Mouse (Mus musculus): Measurements from ENCODE around the gene Tmem164. TPM values are rescaled to one million over a fixed set of nuclear protein-coding genes. Genes with fewer than 3 reads are reported as not detected.

The Tmem164 gene
- polyA plus RNA-seq (2017; shearing (Covaris generic)): 26.8 TPM

DNA sequence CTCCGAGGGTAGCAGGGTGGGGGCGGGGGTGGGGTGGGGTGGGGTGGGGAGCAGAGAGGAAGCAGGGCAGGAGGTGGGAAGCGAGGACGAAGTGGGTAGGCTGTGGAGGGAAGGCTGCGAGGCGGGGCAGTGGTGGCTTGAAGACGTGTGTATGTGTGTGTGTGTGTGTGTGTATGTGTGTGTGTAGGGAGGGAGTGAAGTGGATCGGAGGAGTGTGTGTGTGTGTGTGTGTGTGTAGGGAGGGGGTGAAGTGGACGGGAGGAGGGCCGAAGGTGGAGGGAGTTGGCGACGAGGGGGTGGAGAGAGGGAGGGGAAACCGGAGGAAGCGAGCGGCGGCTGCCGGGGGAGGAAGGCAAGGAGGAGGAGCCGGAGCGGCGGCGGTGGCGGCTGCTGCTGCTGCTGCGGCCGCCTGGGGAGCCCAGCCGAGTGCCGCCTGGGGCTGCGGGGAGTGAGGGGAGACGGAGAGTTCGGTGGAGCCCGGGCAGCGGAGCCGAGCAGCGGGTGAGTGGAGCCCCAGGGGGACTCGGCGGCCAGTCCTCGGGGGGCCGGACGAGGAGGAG is at the start of gene Tmem164:
TSS of gene Tmem164 (plus strand) at position 351 of the 560 bp plus-strand sequence.

